Mouse (Mus musculus): ENCODE results near the gene Aqp9.

- TF ChIP-seq CTCF (IDR thresholded peaks at IDR 0.05; ENCODE audit: borderline replicate concordance, control insufficient read depth, extremely low read depth, insufficient read depth, low read length, poor library complexity) (no peak), POLR2A (IDR thresholded peaks at IDR 0.05; ENCODE audit: control insufficient read depth, extremely low read depth, insufficient read depth, low read length, poor library complexity) (no peak)
Measured at GRCm38 (mm10) chr9:71209299-71209698, 40.8 kb upstream of the Aqp9 start.

All from thymus, adult 2 months (tissue).